Mouse (Mus musculus): Measurements from ENCODE around the gene Sypl. TPM values are rescaled to one million over a fixed set of nuclear protein-coding genes. Genes with fewer than 3 reads are reported as not detected.
A peak's percentile ranks its signal among the peaks of the same experiment; 100 is the strongest.

The Sypl gene
- polyA plus RNA-seq (2012; rRNA removed), result 41.6 and 44.5 TPM in 2 replicates

DNA sequence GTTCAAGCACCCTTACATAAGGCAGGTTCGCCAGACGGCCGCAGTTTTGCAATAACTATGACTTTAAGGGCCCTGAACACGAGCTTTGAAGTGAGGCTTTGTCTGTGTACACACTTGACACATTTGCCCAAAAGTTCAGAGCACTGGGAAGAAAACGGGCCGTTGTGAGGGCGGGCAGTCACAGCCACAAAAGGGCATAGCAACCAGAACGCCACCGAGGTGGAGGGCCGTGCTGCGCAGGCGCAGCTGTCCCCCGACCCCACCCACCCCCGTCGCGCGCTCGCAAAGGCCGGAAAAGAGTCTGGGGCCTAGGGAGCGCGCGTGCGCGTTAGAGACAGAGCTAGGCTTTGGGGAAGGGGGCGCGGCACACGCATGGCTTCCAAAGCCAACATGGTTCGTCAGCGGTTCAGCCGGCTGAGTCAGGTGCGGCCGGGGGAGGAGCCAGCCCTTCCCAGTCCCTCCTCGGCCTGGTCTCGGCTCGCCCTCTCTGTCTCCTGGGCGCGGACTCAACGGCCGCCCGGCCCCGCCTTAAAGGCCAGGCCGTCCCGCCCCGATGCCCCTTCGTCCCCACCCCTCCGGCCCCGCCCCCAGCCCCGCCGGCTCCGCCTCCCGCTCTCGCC lies at the start of gene Sypl:
Gene Sypl, plus strand, starts transcription at position 296 of the 620 bp plus-strand sequence.
- DNase-seq (ENCODE audit: extremely low spot score in 1 of 2, low spot score in 1 of 2), result peak; percentile 93

DNA sequence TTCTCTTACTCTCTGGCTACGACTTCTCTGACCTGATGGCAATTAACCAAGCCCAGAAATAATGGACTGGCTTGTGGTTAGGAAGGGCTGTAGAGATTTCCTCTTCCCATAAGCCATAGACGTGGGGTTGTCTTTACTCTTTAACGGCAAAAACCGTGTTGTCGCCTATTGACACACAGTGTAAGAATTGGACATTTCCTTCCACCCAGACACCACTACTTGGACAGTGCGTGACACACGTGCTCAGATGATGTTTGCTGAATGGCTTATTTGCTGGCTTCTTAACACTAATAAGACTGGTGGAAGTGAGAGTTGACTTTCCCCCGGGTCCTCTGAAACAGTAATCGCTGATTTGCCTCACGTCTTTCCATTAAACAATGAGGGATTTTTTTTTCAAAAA lies 44.0 kb upstream of the Sypl start:
- DNase-seq (ENCODE audit: extremely low spot score in 1 of 2, low spot score in 1 of 2), result no peak

GRCm38 (mm10) chr12:32910092-32910491 lies 43.6 kb upstream of the Sypl start:
- DNase-seq (ENCODE audit: extremely low spot score in 1 of 2, low spot score in 1 of 2), result peak; percentile 55 to 92

DNA sequence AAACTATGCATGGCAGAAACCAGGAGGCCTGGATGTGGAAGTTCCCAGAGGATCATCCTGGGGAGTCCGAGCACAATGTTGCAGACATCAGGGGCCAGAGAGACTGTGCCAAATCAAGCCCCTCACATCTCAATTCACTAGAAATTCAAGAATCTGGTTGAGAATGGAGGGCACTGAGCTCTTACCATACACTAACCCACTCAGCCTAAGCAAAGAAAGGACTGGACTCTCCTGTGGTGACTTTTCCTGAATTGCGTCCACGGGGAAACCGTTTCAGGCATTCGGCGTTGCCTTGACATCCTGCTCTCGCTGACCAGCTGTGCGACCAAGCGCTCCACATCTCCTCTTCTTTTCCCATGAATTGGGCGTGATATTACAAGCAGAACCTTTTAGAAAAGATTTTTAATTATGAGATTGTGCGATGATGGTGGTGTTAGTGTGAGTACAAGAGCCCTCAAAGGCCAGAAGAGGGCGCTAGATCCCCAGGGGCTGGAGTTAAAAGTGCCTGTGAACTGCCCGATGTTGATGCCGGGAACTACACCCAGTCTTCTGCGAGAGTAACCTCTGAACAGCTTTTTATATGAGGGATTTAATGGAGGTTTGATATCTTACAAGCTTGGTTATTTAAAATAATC lies 43.0 kb upstream of the Sypl start:
- DNase-seq (ENCODE audit: extremely low spot score in 1 of 2, low spot score in 1 of 2), result peak in 1 of 2 experiments; percentile 60

DNA sequence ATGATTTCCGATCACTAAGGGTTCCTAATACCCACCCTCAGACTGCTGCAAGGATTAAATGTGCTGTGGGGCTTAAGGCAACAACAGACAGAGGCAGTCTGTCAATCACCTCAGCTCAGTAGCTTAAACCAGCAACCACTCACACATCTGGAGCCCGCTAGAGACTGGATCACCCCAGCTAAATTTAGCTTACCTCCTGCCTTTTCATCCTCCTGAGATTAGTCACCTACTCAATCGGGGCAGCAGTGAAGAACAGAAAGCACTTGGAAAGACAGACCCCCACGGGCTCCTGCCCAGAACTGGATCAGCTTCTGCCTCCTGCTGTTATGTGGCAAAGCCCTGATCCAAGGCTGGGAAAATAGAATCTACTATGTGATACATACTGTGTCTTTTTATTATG lies 42.1 kb upstream of the Sypl start:
- no peak for DNase-seq (ENCODE audit: extremely low spot score in 1 of 2, low spot score in 1 of 2)

DNA sequence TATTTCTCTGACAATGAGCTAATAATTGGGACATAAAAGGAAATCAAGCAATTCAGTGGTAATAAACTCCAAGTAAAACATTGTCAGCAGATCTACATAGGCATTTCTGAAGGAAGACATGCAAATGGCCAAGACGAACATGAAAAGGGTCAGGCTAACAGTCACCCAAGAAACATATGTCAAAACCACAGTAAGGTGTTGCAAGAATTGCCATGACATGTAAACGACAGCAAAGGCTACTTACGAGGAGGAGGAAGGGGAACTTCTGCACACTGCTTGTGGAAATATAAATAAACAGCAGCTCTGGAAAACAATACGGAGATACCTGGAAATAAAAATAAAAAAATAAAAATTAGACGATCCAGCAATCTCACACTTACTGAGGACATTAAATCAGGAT lies 40.9 kb upstream of the Sypl start:
- DNase-seq (ENCODE audit: extremely low spot score in 1 of 2, low spot score in 1 of 2), result no peak

- no peak for DNase-seq (ENCODE audit: extremely low spot score in 1 of 2, low spot score in 1 of 2)
These were observed 35.0 kb upstream of the Sypl start for GRCm38 (mm10) chr12:32918683-32919082.

DNA sequence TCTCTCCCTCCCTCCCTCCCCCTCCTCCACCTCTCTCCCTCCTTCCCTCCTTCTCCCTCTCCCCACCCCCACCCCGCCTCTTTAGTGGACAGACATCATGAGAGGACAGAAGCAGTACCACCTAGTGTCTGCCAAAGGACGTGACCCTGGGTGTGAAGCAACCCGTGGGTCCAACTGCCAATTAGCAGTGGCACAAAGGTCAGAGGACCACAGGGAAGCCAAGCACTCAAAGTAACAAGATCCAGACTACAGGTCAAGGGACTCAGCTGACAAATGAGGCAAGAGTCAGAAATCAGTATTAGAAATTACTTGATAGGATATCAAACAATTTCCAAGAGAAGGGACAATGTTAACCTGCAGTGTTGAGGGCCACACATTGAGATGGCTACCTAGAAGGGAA lies 34.6 kb upstream of the Sypl start:
- DNase-seq (ENCODE audit: extremely low spot score in 1 of 2, low spot score in 1 of 2), result no peak

DNA sequence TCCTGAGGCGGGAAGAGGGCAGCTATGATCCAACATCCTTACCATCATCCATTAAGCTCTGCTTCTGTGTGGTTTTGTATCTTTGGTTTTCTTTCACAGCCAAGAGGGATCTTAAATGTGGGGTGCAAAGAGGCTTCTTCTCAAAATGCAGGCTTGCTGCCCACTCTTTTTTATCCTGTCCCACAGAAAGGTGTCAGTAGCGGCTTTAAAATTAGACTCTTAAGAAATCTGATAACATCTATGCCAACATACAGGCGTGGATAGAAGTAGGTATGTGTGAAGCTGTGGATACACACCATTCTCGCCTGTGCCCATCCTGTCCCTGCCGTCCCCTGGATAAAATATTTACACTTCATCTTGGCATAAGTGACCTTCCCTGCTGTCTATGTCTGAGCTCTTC lies 34.2 kb upstream of the Sypl start:
- DNase-seq (ENCODE audit: extremely low spot score in 1 of 2, low spot score in 1 of 2), result peak; percentile 13 to 42

- peak in 1 of 2 experiments; percentile 76 for DNase-seq (ENCODE audit: extremely low spot score in 1 of 2, low spot score in 1 of 2)
These were observed 33.4 kb upstream of the Sypl start for GRCm38 (mm10) chr12:32920185-32920788.

- DNase-seq (ENCODE audit: extremely low spot score in 1 of 2, low spot score in 1 of 2), result no peak
These were observed 32.6 kb upstream of the Sypl start for GRCm38 (mm10) chr12:32921071-32921470.

GRCm38 (mm10) chr12:32921532-32922131 lies 32.1 kb upstream of the Sypl start:
- no peak for DNase-seq (ENCODE audit: extremely low spot score in 1 of 2, low spot score in 1 of 2)

DNA sequence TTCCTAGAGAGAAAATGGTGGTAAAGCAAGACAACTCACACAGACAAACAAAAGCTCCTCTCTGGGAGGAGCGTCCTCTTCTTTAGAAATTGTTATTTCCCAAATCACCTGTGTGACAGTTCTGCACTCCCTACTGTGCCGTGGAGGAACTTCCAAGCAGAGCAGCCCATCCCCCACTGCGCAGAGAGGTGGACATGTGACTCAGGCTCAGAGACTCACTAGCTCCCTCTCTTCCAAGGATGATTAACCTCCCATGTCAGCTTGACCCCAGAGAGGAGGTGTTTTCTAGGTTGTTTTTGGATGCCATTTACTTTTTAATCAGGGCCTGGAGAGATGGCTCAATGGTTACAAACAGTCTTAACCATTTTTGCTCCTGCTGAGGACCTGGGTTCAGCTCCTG lies 29.4 kb upstream of the Sypl start:
- DNase-seq (ENCODE audit: extremely low spot score in 1 of 2, low spot score in 1 of 2), result no peak

DNA sequence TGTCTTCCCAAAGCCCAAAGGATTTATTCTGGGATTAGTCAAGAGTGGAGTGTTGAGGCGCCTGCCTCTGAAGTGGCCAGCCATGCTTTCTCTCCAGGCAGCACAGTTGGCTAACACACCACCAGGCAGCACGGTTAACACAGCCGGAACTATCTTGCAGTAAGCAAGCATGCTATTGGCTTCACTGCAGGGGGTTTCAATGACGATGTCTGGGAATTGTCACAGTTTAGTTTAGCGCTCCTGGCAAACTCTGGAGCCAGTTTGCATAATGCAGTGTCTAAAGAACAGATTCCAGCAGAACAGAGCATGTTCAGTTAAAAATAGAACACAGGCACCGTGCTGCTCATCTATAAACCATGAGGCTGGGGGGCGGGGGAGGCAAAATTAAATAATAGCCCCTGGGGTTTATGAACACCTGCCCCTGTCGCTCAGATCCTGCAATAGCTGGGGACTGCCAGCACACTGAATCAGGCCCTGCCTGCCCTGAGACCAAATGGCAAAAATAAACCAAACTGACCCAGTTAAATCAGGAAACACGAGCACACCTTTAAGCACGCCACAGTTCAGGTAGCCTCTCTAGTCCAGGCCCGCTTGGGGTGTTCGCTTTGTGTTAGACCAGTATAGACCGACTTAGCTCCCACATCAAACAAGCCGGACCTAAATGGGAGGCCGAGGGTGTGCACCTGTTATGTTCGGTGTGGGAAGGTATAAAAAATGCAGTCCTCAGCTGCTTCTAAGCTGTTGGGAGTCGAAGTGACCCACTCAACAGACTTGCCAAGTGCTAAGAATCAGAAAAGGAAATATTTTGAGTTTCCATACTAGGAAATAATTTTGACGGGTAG lies 27.1 kb upstream of the Sypl start:
- peak; percentile 62 to 65 for DNase-seq (ENCODE audit: extremely low spot score in 1 of 2, low spot score in 1 of 2)

- DNase-seq (ENCODE audit: extremely low spot score in 1 of 2, low spot score in 1 of 2), result peak in 1 of 2 experiments; percentile 32
These were observed 26.4 kb upstream of the Sypl start for GRCm38 (mm10) chr12:32927231-32927835.

DNA sequence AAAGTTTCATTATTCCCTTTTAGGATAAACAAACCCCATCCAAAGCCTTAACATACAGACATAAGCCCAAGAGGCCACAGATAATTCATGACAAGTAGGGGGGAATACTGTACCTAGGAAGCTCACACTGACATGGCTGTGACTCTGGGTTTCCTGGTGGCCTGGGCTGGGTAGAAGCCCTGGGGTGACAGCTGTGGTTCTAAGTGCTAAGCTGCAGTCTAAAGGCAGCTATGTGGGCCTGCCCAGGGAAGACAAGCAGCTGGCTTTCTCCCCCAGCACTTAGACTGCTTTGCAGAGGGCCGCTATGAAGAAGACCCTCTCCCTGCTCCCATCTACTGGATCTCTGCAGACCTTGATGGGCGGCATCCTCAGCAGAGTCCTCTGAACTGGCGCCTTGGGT lies 25.5 kb upstream of the Sypl start:
- DNase-seq (ENCODE audit: extremely low spot score in 1 of 2, low spot score in 1 of 2), result no peak

GRCm38 (mm10) chr12:32929831-32930513 lies 23.7 kb upstream of the Sypl start:
- no peak for DNase-seq (ENCODE audit: extremely low spot score in 1 of 2, low spot score in 1 of 2)

DNA sequence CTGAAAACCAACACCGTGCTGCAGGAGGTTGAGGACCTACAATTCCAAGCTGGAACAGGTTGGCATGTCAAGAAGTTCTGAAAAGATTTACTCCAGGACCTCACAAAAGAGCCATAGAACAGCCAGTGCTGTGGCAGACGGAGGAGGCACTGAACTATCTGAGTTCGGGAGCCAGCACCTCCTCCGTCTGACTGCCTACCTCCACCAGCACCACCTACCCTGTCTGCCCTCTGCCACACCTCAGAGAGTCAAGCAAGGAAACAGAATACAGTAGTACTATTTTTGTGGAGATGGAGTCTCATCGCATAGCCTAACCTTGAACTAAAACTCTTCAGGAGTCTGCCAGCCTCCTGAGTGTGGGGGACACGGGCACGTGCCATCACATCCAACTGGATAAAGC lies 23.1 kb upstream of the Sypl start:
- DNase-seq (ENCODE audit: extremely low spot score in 1 of 2, low spot score in 1 of 2), result no peak

- no peak for DNase-seq (ENCODE audit: extremely low spot score in 1 of 2, low spot score in 1 of 2)
These were observed 17.3 kb upstream of the Sypl start for GRCm38 (mm10) chr12:32936246-32936946.

Measured in frontal cortex, adult 2 months (tissue).